Mouse (Mus musculus) liver, postnatal 0 days (tissue): ENCODE measurements at regions not wholly inside any gene's neighbourhood (a gene's known extent, or its start where the extent isn't known, plus 50 kb on each side); places are given as distances from the start of the nearest gene placed in this dataset.

ENCODE experiments used
- CTCF ChIP-seq: sonication (generic); IDR thresholded peaks from 2 replicates; pipeline ENCODE4 v1.5.1; 2016; ENCODE audit warnings: antibody characterized with exemption, low read depth
- EP300 ChIP-seq: IDR thresholded peaks from 2 replicates; pipeline ENCODE4 v1.6.1; 2016; ENCODE audit warnings: antibody characterized with exemption, low read depth, mild to moderate bottlenecking

- TF ChIP-seq EP300 (no peak), CTCF (no peak)
Observed at GRCm38 (mm10) chr2:137936613-137937012, 319.8 kb upstream of the Btbd3 start.
